Mouse (Mus musculus) heart, adult 2 months (tissue): ENCODE measurements around the gene Olfr328. TPM values are rescaled to one million over a fixed set of nuclear protein-coding genes. Genes with fewer than 3 reads are reported as not detected.

Experiments used
- DNase-seq, 2 experiments: peaks; one replicate each; pipeline ENCODE4 v3.0.0; 2021
- H3K27ac ChIP-seq: fragments of 200-600 bp; 2 replicates; pipeline ENCODE4 v1.8.1; 2022
- H3K27me3 ChIP-seq: fragments of 200-500 bp; 2 replicates; pipeline ENCODE4 v1.6.1; 2012; ENCODE audit warnings: mild to moderate bottlenecking, low read length, inconsistent platforms, mixed read lengths; ENCODE audit not compliant: control insufficient read depth, insufficient read depth
- H3K36me3 ChIP-seq: fragments of 200-500 bp; 2 replicates; pipeline ENCODE4 v1.6.1; 2012; ENCODE audit warnings: low read length, inconsistent platforms; ENCODE audit not compliant: control insufficient read depth, insufficient read depth
- H3K4me1 ChIP-seq: fragments of 200-500 bp; 2 replicates; pipeline ENCODE4 v1.6.1; 2011; ENCODE audit warnings: low read length; ENCODE audit not compliant: control insufficient read depth, insufficient read depth
- H3K4me3 ChIP-seq: fragments of 200-600 bp; 2 replicates; pipeline ENCODE4 v1.8.1; 2022
- H3K79me2 ChIP-seq: fragments of 200-500 bp; replicated peaks from 2 replicates; pipeline ENCODE4 v1.6.1; 2012; ENCODE audit warnings: mild to moderate bottlenecking, inconsistent platforms, low read length, moderate library complexity, mixed read lengths; ENCODE audit not compliant: control insufficient read depth, insufficient read depth
- H3K9ac ChIP-seq: fragments of 200-500 bp; 2 replicates; pipeline ENCODE4 v1.6.1; 2012; ENCODE audit warnings: low read depth, mild to moderate bottlenecking, control low read depth, inconsistent platforms, low read length, mixed read lengths
- CTCF ChIP-seq: fragments of 200-600 bp; IDR thresholded peaks from 2 replicates; pipeline ENCODE4 v1.8.1; 2022; ENCODE audit warnings: antibody characterized with exemption, mild to moderate bottlenecking, moderate library complexity
- EP300 ChIP-seq: fragments of 200-500 bp; IDR thresholded peaks from 2 replicates; pipeline ENCODE4 v1.6.1; 2011; ENCODE audit warnings: low read depth, low read length, control low read depth; ENCODE audit not compliant: insufficient read depth
- POLR2A ChIP-seq: fragments of 200-500 bp; IDR thresholded peaks from 2 replicates; pipeline ENCODE4 v1.6.1; 2011; ENCODE audit warnings: mild to moderate bottlenecking, low read depth, low read length, control low read depth; ENCODE audit not compliant: insufficient read depth
- WGBS: fragments of 180-500 bp; shearing (Covaris S2); methylation state at CpG from one replicate; pipeline ENCODE4 v1.1.7; 2018; 5-methylcytosine and 5-hydroxymethylcytosine counted together
- intact Hi-C: fragments of 180-260 bp; cut with DNase I; formaldehyde crosslinking; loops from one replicate; pipeline ENCODE4 v1.15.1; 2025
- polyA plus RNA-seq: library from polyadenylated mRNA; depleted of rRNA; stranded (reverse); fragments of >200 nt; gene quantifications from 2 replicates; pipeline ENCODE4 v1.2.3, GENCODE M21; 2012
- total RNA-seq, 2 experiments: library from RNA; stranded (reverse); gene quantifications; 2 replicates each; pipeline ENCODE4 v1.2.3; 2021

The Olfr328 gene
- total and polyA plus RNA-seq, 3 experiments = not detected

DNA sequence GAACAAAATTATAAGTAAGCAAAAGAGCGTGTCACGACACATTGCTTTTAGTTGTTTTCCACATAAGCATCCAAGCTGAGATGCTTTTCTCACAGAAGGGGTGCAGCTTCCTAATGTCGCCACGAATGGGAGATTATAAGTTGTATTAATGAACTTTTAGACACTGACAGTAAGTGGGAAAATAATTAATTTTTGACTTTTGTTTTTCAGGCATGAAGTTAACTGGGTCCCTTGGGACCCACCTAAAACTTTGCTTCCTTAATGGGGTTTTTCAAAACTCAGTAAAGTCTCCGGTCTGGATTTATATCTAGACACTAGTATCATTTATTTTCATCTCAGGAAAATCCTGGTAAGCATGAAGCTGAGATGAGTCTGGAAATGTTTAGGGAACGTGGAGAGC is 39.4 kb upstream of the Olfr328 start, which contains the start of gene Olfr324:
Gene Olfr324, plus strand, starts transcription at position 301 of the 400 bp plus-strand sequence.
- H3K9ac ChIP-seq = no peak within 1 kb of the TSS
- intact Hi-C loops = no loop called here
- no peak for DNase-seq
- H3K36me3 ChIP-seq = no peaks in the 10 kb centered on the region
- H3K27me3 ChIP-seq = no peaks in the 10 kb centered on the region
- no peak within 1 kb of the TSS for H3K27ac ChIP-seq
- no peaks in the 10 kb centered on the region for H3K79me2 ChIP-seq
- no peaks in the 10 kb centered on the region for H3K4me1 ChIP-seq
- 68% methylated on average over 6 of the region's 6 CpGs for WGBS
- no peak for TF ChIP-seq POLR2A
- TF ChIP-seq CTCF = no peak
- TF ChIP-seq EP300 = no peak
- no peak within 1 kb of the TSS for H3K4me3 ChIP-seq

DNA sequence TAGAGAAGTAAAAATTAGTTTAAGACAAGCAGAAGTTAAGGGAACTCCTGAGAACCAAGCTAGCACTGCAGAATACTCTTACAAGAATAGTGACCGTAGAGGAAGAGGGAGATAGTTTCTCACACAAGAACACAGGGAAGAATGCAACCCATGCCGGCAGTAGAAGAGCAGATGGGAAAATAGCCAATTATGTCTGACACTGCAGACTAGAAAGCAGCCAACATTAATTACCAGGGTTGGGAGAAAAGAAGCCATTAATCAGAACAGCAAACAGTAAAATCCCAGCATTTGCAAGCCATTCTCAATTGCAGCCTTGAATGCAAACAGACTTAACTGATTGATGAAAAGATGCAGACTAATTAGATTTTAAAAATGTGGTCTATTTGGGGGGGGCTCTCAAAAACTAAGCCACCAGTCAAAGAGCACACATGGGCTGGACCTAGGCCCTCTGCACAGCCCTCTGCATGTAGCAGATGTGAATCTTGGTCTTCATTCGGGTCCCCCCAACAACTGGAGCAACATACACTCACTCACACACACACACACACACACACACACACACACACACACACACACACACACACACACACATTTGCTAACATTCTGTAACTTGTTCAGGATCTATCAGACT is 33.3 kb upstream of the Olfr328 start:
- Histone ChIP-seq H3K9ac (no peak overlapping the region), H3K4me3 (no peak overlapping the region), H3K4me1 (no peaks in the 10 kb centered on the region), H3K27me3 (no peaks in the 10 kb centered on the region), H3K27ac (no peak overlapping the region), H3K79me2 (no peaks in the 10 kb centered on the region), H3K36me3 (no peaks in the 10 kb centered on the region)
- TF ChIP-seq CTCF (no peak), POLR2A (no peak)
- intact Hi-C loops = loop anchor here (5.0 kb wide), 2 partner anchors 186 to 351 kb away; no protein-coding TSS in a partner anchor
- WGBS = 52% methylated on average over 3 of the region's 3 CpGs
- DNase-seq = no peak

DNA sequence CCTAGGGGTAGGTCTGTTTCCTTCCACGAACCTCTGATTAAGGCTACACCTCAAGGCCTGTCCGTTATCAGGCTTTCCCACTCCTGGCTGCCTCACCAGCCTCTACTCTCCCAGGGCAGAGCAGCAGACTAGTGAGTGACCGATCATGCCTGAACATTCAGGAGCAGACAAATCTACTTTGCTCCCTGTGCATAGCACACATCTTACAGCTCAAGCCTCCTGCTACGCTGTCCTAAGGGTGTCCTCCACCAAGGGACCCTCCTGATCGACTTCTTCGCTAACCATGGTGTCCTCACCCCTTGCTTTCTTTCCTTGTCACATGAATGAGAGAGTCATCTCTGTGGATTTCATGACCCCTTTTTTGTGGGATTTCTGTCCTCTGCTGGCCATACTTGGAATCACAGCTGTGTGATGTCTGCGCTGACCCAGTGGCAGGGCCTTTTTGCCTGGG is 32.5 kb upstream of the Olfr328 start:
- peak; percentile 19 to 56 for DNase-seq
- 64% methylated on average over 7 of the region's 7 CpGs for WGBS
- H3K4me1 ChIP-seq = no peaks in the 10 kb centered on the region
- H3K27me3 ChIP-seq = no peaks in the 10 kb centered on the region
- TF ChIP-seq POLR2A (no peak), CTCF (peak; percentile 89), EP300 (no peak)
- H3K4me3 ChIP-seq = no peak overlapping the region
- no peaks in the 10 kb centered on the region for H3K36me3 ChIP-seq
- H3K79me2 ChIP-seq = no peaks in the 10 kb centered on the region
- H3K9ac ChIP-seq = no peak overlapping the region
- intact Hi-C loops = loop anchor here (5.0 kb wide), 2 partner anchors 186 to 351 kb away; no protein-coding TSS in a partner anchor
- no peak overlapping the region for H3K27ac ChIP-seq

DNA sequence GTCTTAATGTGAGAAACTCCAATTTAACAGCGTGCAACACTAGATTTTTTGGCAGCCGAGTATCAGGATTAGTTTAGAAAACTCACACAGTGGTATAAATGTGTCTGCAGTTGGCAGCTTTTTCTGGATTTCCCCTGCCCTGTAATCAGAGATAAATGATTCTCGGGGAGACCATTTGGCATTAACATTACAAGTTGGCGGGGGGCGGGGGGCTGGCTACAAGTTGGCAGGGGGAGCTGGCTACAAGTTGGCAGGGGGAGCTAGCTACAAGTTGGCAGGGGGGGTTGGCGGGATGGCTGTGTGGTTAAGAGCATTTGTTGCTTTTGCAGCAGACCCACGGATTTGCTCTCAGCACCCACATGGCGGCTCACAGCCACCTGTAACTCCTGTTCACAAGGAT is 23.2 kb upstream of the Olfr328 start:
- H3K27ac ChIP-seq = no peak overlapping the region
- no peak for DNase-seq
- H3K4me1 ChIP-seq = no peaks in the 10 kb centered on the region
- no peaks in the 10 kb centered on the region for H3K79me2 ChIP-seq
- no peak overlapping the region for H3K4me3 ChIP-seq
- no peaks in the 10 kb centered on the region for H3K27me3 ChIP-seq
- WGBS = 61% methylated on average over 8 of the region's 8 CpGs
- TF ChIP-seq EP300 (no peak), POLR2A (no peak), CTCF (no peak)
- no peak overlapping the region for H3K9ac ChIP-seq
- intact Hi-C loops = no loop called here
- H3K36me3 ChIP-seq = no peaks in the 10 kb centered on the region

GRCm38 (mm10) chr11:58577430-58577829 is 22.0 kb upstream of the Olfr328 start, which contains the start of gene Olfr325:
Gene Olfr325 (plus strand): TSS chr11:58577730.
- H3K4me1 ChIP-seq = no peaks in the 10 kb centered on the region
- no peak within 1 kb of the TSS for H3K4me3 ChIP-seq
- 61% methylated on average over 1 of the region's 1 CpGs for WGBS
- H3K27ac ChIP-seq = no peak within 1 kb of the TSS
- DNase-seq = no peak
- no peaks in the 10 kb centered on the region for H3K79me2 ChIP-seq
- no peak for TF ChIP-seq CTCF
- intact Hi-C loops = no loop called here
- H3K9ac ChIP-seq = no peak within 1 kb of the TSS
- no peaks in the 10 kb centered on the region for H3K27me3 ChIP-seq
- H3K36me3 ChIP-seq = no peaks in the 10 kb centered on the region

- H3K4me1 ChIP-seq = no peaks in the 10 kb centered on the region
- H3K27me3 ChIP-seq = no peaks in the 10 kb centered on the region
- TF ChIP-seq EP300 (no peak), CTCF (no peak), POLR2A (no peak)
- H3K9ac ChIP-seq = no peak within 1 kb of the TSS
- DNase-seq = peak in 1 of 2 experiments; percentile 31
- no peaks in the 10 kb centered on the region for H3K79me2 ChIP-seq
- intact Hi-C loops = no loop called here
- no peak within 1 kb of the TSS for H3K27ac ChIP-seq
- WGBS = 43% methylated on average over 5 of the region's 5 CpGs
- no peaks in the 10 kb centered on the region for H3K36me3 ChIP-seq
- H3K4me3 ChIP-seq = no peak within 1 kb of the TSS
Measured at GRCm38 (mm10) chr11:58570405-58570804, 15.0 kb upstream of the Olfr328 start, which contains the start of gene Olfr224. Gene Olfr224 (minus strand): TSS chr11:58570553.
